Mouse (Mus musculus): ENCODE results near the gene Mtss1l. TPM values are rescaled to one million over a fixed set of nuclear protein-coding genes. Genes with fewer than 3 reads are reported as not detected.

The Mtss1l gene
- total RNA-seq (2021), result 10 to 100 TPM; 31.4 to 32.9 TPM
- long read RNA-seq, experiment 1, partial matches to known transcripts, result 7 of 22 reads
- long read RNA-seq, experiment 1, other reads (novel, unspliced or antisense), result 15 of 22 reads
- long read RNA-seq, experiment 2, full-length matches to known transcripts, result 3 of 21 reads
- long read RNA-seq, experiment 2, partial matches to known transcripts, result 16 of 21 reads
- long read RNA-seq, experiment 2, other reads (novel, unspliced or antisense), result 2 of 21 reads

- peak; percentile 85 for DNase-seq
- intact Hi-C loops (cut with DNase I), result loop anchor here (2.0 kb wide), 1 partner anchor 46 kb away; no protein-coding TSS in a partner anchor
Measured at GRCm38 (mm10) chr8:110720685-110721598, at the start of gene Mtss1l. TSS of gene Mtss1l (plus strand) at chr8:110721476.

- intact Hi-C loops (cut with DNase I), result no loop called here
- peak in 1 of 2 experiments; percentile 32 for DNase-seq
Measured at GRCm38 (mm10) chr8:110672133-110672532, 49.1 kb upstream of the Mtss1l start.

DNA sequence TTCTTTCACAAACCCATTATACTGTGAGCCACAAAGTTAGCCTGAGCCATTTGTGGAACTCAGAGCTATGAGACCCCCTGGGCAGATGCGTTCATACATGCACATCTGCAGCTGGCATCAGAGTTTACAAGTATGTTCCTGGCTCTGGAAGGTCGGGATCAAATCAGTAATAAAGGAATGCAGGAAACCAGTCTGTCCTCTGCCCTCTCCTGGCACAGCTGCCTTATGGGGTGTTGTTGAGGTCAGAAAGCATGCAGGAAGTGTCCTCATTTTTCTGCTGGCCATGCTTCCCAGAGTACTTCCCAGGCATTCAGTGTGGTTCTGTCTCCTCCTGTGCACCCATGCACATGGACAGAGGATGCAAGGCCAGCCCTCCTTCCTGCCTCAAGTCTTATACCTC, 48.1 kb upstream of the Mtss1l start:
- intact Hi-C loops (cut with DNase I), result no loop called here
- no peak for DNase-seq

DNA sequence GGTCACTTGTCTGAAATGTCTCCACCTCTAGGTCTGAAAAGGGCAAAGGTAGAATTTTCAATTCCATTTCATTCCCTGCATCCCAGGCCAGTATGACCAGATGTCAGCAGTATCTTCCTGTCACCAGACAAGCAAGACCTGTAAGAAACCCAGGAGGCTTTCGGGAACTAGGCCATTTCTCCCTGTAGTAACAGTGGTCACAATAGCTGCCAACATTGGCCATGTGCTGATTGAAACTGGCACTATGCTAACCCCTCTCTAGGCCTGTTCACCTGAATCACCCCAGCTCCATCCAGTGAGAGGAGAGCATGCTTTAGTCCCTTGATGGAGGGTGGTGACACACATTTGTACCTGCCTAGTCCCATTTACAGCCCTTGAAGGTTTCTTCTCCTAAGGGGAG, 46.7 kb upstream of the Mtss1l start:
- no peak for DNase-seq
- intact Hi-C loops (cut with DNase I), result loop anchor here (2.0 kb wide), 1 partner anchor 46 kb away; the partner anchor contains the start of gene Mtss1l

DNA sequence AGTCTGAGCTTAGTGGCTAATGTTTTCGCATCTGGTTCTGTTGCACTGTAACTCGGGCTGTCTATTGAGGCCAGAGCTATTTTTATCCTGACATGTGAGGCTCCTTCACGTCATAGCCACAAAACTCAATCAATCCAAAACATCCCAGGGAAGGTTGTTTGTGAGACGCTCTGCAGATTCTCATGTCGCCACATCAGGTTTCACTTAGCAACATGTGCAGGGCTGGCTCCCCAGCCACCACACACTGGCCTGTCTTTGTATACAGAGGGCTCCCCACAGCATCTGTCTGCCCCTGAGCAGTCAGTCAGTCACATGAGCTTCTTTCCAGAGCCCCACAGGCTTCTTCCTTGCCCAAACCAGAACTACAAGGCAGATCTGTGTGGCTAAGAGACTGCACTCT, 44.6 kb upstream of the Mtss1l start:
- intact Hi-C loops (cut with DNase I), result no loop called here
- peak; percentile 36 to 37 for DNase-seq

DNA sequence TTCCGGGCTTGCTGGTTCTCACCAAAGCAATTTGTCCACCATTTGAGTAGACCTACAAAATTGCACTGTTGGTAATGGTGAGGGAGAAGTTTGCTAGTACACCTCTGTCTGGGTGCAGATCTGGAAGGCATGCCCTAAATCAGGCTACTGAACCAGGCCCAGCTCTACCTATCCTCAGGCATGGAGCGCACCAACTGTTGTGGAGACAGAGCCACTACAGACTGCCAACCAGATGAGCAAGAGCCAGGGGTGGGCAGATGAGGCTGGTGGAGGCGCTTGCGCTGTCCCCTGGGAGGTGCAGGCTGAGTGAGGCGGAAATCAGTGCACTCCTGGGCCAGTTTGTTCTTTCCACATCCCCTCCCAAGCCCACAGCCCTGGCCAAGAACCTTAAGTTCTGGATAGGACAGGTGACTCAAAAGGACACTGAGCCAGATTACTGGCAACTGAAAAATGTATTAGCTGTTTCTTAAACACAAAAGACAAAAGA, 44.1 kb upstream of the Mtss1l start:
- intact Hi-C loops (cut with DNase I), result no loop called here
- DNase-seq, result no peak

DNA sequence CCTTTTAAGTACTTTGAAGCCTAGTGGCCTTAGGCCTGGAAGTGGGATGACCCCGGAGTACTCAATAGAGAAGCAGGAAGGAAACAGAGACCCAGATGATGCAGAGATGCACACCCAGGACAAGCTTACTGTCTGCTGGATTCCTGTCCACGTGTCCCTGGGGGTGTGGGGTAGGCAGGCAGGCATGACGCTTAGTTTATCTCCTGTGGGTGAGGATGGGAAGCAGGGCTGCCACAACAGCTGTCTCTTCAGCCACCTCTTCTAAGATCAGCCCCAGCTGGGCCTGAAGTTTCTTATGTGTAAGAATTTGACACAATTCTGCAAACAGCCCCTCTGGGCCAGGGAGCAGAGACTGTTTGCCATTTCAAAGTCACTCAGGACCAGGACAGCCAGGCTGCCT, 42.3 kb upstream of the Mtss1l start:
- no peak for DNase-seq
- intact Hi-C loops (cut with DNase I), result no loop called here

DNA sequence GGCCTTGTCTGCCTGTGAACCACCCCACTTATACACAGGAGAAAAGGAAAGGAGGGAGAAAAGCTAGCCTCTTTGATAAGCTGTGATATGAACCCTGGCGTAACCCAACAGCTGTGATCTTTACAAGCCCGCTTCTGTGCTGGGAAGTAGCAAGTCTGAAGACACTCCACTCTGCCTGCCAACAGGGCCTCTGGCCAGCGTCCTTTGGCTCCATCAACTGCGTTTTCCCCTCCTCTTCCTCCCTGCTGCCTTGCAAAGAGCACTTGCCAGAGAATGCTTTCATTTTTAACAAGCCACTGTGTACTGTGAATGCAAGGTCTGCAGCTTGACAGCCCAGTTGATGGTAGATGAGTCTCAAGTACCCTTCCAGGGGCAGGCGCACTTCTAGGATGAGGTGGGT, 33.5 kb upstream of the Mtss1l start:
- DNase-seq, result peak; percentile 83 to 86
- intact Hi-C loops (cut with DNase I), result no loop called here

- no peak for DNase-seq
- intact Hi-C loops (cut with DNase I), result no loop called here
Measured at GRCm38 (mm10) chr8:110689961-110690360, 31.3 kb upstream of the Mtss1l start.

GRCm38 (mm10) chr8:110694226-110694625, 27.1 kb upstream of the Mtss1l start:
- no peak for DNase-seq
- intact Hi-C loops (cut with DNase I), result no loop called here

GRCm38 (mm10) chr8:110694826-110695225, 26.4 kb upstream of the Mtss1l start:
- DNase-seq, result no peak
- intact Hi-C loops (cut with DNase I), result no loop called here

DNA sequence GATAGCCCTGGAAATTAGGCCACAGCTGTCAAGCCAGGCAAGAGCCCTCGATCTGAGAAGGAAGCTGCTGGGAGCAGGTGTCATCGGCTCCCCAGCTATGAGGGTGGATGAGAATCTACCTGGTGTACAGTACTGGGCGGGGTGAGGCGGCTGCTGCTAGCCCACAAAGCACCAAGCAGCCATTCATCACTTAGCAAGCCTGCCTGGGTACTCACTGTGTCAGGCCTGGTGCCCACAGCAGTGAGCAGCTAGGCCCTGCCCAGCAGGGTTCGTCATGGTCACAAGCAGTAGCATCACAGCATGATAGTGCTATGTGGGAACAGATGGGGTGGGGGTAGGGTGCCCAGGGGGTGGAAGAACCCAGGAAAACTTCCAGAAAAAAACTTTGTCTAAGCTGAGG, 25.8 kb upstream of the Mtss1l start:
- no peak for DNase-seq

GRCm38 (mm10) chr8:110696051-110696450, 25.2 kb upstream of the Mtss1l start:
- intact Hi-C loops (cut with DNase I), result no loop called here

More for the DNA sequence above, 25.8 kb upstream of the Mtss1l start:
- intact Hi-C loops (cut with DNase I), result no loop called here

DNA sequence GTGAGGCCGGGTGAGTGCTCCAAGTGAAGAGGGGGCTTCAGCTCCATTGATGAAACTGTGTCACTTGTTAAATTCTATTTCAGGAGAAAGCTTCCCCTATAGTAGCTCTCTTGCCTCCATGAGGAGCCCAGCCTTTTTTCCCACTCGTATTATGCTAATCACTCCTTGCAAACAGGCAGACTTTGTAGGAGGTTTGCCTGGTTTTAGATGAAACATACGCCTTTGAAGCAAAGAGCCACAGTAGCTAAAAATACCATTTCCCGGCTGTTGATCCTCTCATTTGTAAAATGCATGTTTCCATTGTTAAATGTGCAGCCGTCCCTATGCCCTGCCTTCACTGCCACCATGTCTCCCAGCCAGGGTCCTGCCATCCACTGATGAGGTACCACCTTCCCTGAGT, 23.7 kb upstream of the Mtss1l start:
- intact Hi-C loops (cut with DNase I), result no loop called here
- no peak for DNase-seq

More at GRCm38 (mm10) chr8:110696051-110696450, 25.2 kb upstream of the Mtss1l start:
- DNase-seq, result no peak

GRCm38 (mm10) chr8:110698098-110698497, 23.2 kb upstream of the Mtss1l start:
- no peak for DNase-seq
- intact Hi-C loops (cut with DNase I), result no loop called here

GRCm38 (mm10) chr8:110699501-110699900, 21.8 kb upstream of the Mtss1l start:
- DNase-seq, result no peak

DNA sequence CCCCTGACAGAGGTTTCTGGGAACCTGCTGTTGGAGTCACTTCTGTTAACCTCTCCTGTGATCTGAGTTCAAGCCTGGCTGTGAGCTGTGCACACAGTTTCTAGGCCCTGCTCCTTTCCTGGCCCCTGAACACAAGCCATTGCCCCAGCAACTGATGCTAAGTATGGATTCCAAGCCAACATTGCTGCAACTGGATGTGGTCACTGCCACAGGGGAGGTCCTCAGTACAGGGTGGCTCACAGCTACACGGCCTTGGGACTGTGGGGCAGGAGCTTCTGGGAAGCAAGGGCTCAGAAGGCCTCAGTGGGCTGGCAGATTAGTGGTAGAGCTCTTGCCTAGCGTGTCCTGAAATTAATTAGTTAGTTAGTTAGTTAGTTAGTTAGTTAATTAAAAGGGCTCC, 20.7 kb upstream of the Mtss1l start:
- no peak for DNase-seq
- intact Hi-C loops (cut with DNase I), result no loop called here

More at GRCm38 (mm10) chr8:110699501-110699900, 21.8 kb upstream of the Mtss1l start:
- intact Hi-C loops (cut with DNase I), result no loop called here

DNA sequence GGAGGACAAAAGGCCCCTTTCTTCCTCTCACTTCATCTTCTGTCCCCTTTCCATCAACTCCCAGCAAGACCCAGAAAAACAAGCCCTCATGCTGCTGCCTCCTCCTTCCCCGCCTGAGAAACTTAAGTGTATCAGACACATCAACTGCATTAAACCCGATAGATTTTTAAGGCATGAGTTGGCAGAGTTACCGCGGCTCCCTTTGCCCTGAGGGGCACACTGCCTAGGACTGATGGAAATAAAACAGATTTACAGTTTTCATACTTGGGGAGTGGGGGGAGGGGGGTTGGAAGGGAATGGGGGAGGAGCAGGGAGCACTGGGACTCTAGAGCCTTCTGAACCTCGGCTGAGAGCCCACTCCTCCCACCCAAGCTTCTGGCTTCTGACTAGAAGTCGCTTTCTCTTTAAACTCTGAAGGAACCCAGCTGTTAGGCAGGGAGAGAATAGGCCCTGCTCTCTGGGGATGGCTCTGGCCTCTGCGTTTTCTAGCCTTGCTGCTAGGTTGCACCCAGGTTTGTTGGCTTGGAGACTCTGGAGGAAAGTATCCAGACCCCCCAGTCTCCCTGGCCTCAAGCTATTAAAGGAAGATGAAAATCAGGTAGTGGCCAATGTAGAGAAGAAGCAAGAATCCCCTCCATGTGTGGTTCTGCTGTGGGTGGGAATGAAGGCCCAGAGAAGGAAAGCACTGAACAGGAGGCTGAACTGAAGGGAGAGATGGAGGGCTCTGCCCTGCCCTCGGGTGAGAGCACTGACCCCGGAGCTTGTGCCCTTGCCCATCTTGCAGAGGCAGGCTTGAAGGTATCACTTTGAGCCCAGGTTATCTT, 18.4 kb upstream of the Mtss1l start:
- intact Hi-C loops (cut with DNase I), result no loop called here
- peak; percentile 41 to 59 for DNase-seq

DNA sequence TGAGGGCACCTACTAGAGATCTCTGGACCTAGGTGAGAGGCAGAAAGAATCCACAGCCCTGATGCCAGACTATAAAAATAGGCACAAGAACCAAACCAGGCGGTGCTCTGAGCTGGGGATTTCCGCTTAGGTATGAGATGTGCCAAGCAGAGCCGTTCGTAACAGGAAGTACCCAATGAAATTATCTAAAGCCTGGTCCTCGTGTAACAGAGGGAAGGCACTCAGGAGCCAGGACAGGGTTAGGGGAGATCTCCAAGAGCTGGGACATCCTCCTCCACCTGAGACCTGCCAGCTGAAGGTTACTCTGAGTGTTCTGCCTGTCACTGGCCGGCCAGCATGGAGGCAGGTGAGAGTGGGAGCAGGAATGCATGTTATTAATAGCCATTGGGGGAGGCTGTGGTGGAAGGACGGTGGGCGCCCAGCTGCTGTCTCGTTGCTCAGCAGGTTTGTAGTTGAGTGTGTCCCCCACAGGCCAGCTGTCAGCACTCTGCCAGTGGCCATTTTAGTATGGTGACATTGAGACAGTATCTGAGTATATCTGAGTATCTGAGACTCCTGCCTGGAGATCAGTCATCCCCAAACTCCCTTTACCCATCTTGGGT, 17.7 kb upstream of the Mtss1l start:
- intact Hi-C loops (cut with DNase I), result no loop called here
- no peak for DNase-seq

- no peak for DNase-seq
- intact Hi-C loops (cut with DNase I), result no loop called here
Measured at GRCm38 (mm10) chr8:110704103-110704502, 17.2 kb upstream of the Mtss1l start.
